Mouse (Mus musculus): ENCODE measurements around the gene Arhgap20.

Gene Arhgap20

GRCm38 (mm10) chr9:51798251-51798650 is 33.1 kb downstream of the Arhgap20 start:
- DNase-seq (ENCODE audit: low spot score in 2 of 2): no peak

GRCm38 (mm10) chr9:51799156-51799555 is 34.0 kb downstream of the Arhgap20 start:
- DNase-seq (ENCODE audit: low spot score in 2 of 2): no peak

- no peak for DNase-seq (ENCODE audit: low spot score in 2 of 2)
Observed at GRCm38 (mm10) chr9:51807272-51807671, 42.1 kb downstream of the Arhgap20 start.

GRCm38 (mm10) chr9:51812931-51813330 is 47.8 kb downstream of the Arhgap20 start:
- DNase-seq (ENCODE audit: low spot score in 2 of 2): no peak

- no peak for DNase-seq (ENCODE audit: low spot score in 2 of 2)
Observed at GRCm38 (mm10) chr9:51824516-51824915, 59.4 kb downstream of the Arhgap20 start.

- DNase-seq (ENCODE audit: low spot score in 2 of 2): no peak
Observed at GRCm38 (mm10) chr9:51831596-51831995, 66.5 kb downstream of the Arhgap20 start.

- DNase-seq (ENCODE audit: low spot score in 2 of 2): no peak
Observed at GRCm38 (mm10) chr9:51832368-51832767, 67.2 kb downstream of the Arhgap20 start.

- no peak for DNase-seq (ENCODE audit: low spot score in 2 of 2)
Observed at GRCm38 (mm10) chr9:51837716-51838115, 72.6 kb downstream of the Arhgap20 start.

GRCm38 (mm10) chr9:51843216-51843615 is 78.1 kb downstream of the Arhgap20 start:
- no peak for DNase-seq (ENCODE audit: low spot score in 2 of 2)

GRCm38 (mm10) chr9:51845796-51846195 is 80.7 kb downstream of the Arhgap20 start:
- no peak for DNase-seq (ENCODE audit: low spot score in 2 of 2)

GRCm38 (mm10) chr9:51853772-51854171 is 88.6 kb downstream of the Arhgap20 start:
- DNase-seq (ENCODE audit: low spot score in 2 of 2): no peak

GRCm38 (mm10) chr9:51864273-51864672 is 99.1 kb downstream of the Arhgap20 start:
- DNase-seq (ENCODE audit: low spot score in 2 of 2): no peak

GRCm38 (mm10) chr9:51866634-51867033 is 101.5 kb downstream of the Arhgap20 start:
- no peak for DNase-seq (ENCODE audit: low spot score in 2 of 2)

- no peak for DNase-seq (ENCODE audit: low spot score in 2 of 2)
Observed at GRCm38 (mm10) chr9:51869056-51869455, 103.9 kb downstream of the Arhgap20 start.

- DNase-seq (ENCODE audit: low spot score in 2 of 2): no peak
Observed at GRCm38 (mm10) chr9:51874348-51874747, 109.2 kb downstream of the Arhgap20 start.

GRCm38 (mm10) chr9:51875531-51875930 is 110.4 kb downstream of the Arhgap20 start:
- no peak for DNase-seq (ENCODE audit: low spot score in 2 of 2)

GRCm38 (mm10) chr9:51881386-51881785 is 116.2 kb downstream of the Arhgap20 start:
- peak in 1 of 2 experiments; percentile 13 for DNase-seq (ENCODE audit: low spot score in 2 of 2)

GRCm38 (mm10) chr9:51881881-51882280 is 116.7 kb downstream of the Arhgap20 start:
- no peak for DNase-seq (ENCODE audit: low spot score in 2 of 2)

GRCm38 (mm10) chr9:51883319-51883718 is 118.2 kb downstream of the Arhgap20 start:
- no peak for DNase-seq (ENCODE audit: low spot score in 2 of 2)

GRCm38 (mm10) chr9:51892921-51893320 is 127.8 kb downstream of the Arhgap20 start:
- DNase-seq (ENCODE audit: low spot score in 2 of 2): no peak
